Mouse (Mus musculus) spleen, postnatal 10 days (tissue): ENCODE results near the gene Dll3.

ENCODE experiments used
- DNase-seq, 2 experiments: peaks; one replicate each; pipeline ENCODE4 v3.0.0; 2021 to 2022; ENCODE audit warnings: low spot score in 2 of 2

Dll3 gene

GRCm38 (mm10) chr7:28301616-28302433 lies at the start of gene Dll3:
Gene Dll3, minus strand, starts transcription at chr7:28302238.
- DNase-seq = peak; percentile 30 to 68

GRCm38 (mm10) chr7:28351676-28352191 lies 49.7 kb upstream of the Dll3 start:
- DNase-seq = no peak

- peak; percentile 99 for DNase-seq
These were observed 48.3 kb upstream of the Dll3 start, which contains the start of gene Rps16 for GRCm38 (mm10) chr7:28350155-28350883. Gene Rps16, plus strand, starts transcription at chr7:28350652.

- DNase-seq = no peak
These were observed 46.6 kb upstream of the Dll3 start for GRCm38 (mm10) chr7:28348601-28349000.

- no peak for DNase-seq
These were observed 45.7 kb upstream of the Dll3 start for GRCm38 (mm10) chr7:28347746-28348145.

- peak; percentile 73 to 85 for DNase-seq
These were observed 42.6 kb upstream of the Dll3 start for GRCm38 (mm10) chr7:28344637-28345036.

- no peak for DNase-seq
These were observed 39.3 kb upstream of the Dll3 start for GRCm38 (mm10) chr7:28341381-28341780.

- peak; percentile 34 to 70 for DNase-seq
These were observed 37.3 kb upstream of the Dll3 start for GRCm38 (mm10) chr7:28339213-28339917.

- DNase-seq = peak; percentile 94 to 98
These were observed 36.3 kb upstream of the Dll3 start, which contains the start of gene Supt5 for GRCm38 (mm10) chr7:28338108-28338998. Gene Supt5, minus strand, starts transcription at chr7:28338746.

GRCm38 (mm10) chr7:28335471-28335870 lies 33.4 kb upstream of the Dll3 start:
- DNase-seq = no peak

- no peak for DNase-seq
These were observed 32.5 kb upstream of the Dll3 start for GRCm38 (mm10) chr7:28334534-28334933.

- DNase-seq = no peak
These were observed 26.2 kb upstream of the Dll3 start for GRCm38 (mm10) chr7:28328260-28328659.

GRCm38 (mm10) chr7:28326457-28326856 lies 24.4 kb upstream of the Dll3 start:
- DNase-seq = no peak

GRCm38 (mm10) chr7:28325293-28325692 lies 23.3 kb upstream of the Dll3 start:
- DNase-seq = no peak

GRCm38 (mm10) chr7:28321974-28322720 lies 20.1 kb upstream of the Dll3 start:
- no peak for DNase-seq

- DNase-seq = no peak
These were observed 16.7 kb upstream of the Dll3 start for GRCm38 (mm10) chr7:28318714-28319113.

- DNase-seq = no peak
These were observed 16.0 kb upstream of the Dll3 start for GRCm38 (mm10) chr7:28318036-28318435.

GRCm38 (mm10) chr7:28311926-28312543 lies 10.0 kb upstream of the Dll3 start, which contains the start of gene Timm50:
Gene Timm50, minus strand, starts transcription at chr7:28312072.
- DNase-seq = peak; percentile 96 to 99

GRCm38 (mm10) chr7:28311151-28311925 lies 9.3 kb upstream of the Dll3 start:
- peak in 1 of 2 experiments; percentile 18 for DNase-seq
